24 mouse cellular contexts compared by ENCODE assay signal in genomic region chr14:111239121-111239520, GRCm38 (mm10).
"Had no signal": no experiment of that assay in that cellular context is flagged by ENCODE, and none has a peak within 500 bp of the region (broad histone marks: within the 10 kb centered on the region; RNA-seq: fewer than 3 reads in every experiment).

No protein-coding gene starts in this region.

- DNase-seq: kidney, postnatal 14 days; layer of hippocampus, adult 9-11 months; liver; lung, adult 18-20 months; lung, postnatal 10 days; lung, postnatal 36 days; right cerebral cortex, adult 18-20 months; right cerebral cortex, postnatal 14 days; right cerebral cortex, postnatal 4 days; thymus, adult 2 months; thymus, postnatal 14 days; thymus, postnatal 4 days had no signal

- H3K27ac ChIP-seq: layer of hippocampus, adult 2 months; limb, embryonic 10.5 days; limb, embryonic 13.5 days; liver, embryonic 12.5 days; liver, embryonic 15.5 days; lung, embryonic 15.5 days; midbrain, embryonic 10.5 days; midbrain, embryonic 13.5 days; stomach, postnatal 0 days had no signal

- ATAC-seq: liver, embryonic 12.5 days; midbrain, embryonic 13.5 days; midbrain, embryonic 16.5 days had no signal

- H3K27me3 ChIP-seq: limb, embryonic 13.5 days; liver, embryonic 12.5 days; liver, embryonic 15.5 days; lung, embryonic 15.5 days; megakaryocyte, embryonic 14.5 days; midbrain, embryonic 13.5 days had no signal

- H3K9me3 ChIP-seq: limb, embryonic 10.5 days; liver, embryonic 12.5 days; liver, embryonic 15.5 days; lung, embryonic 15.5 days; megakaryocyte, embryonic 14.5 days; midbrain, embryonic 10.5 days had no signal

- H3K36me3 ChIP-seq: limb, embryonic 10.5 days; limb, embryonic 13.5 days; liver, embryonic 12.5 days; liver, embryonic 15.5 days; lung, embryonic 15.5 days; midbrain, embryonic 10.5 days; midbrain, embryonic 13.5 days had no signal

- H3K4me3 ChIP-seq: layer of hippocampus, adult 2 months; limb, embryonic 10.5 days; limb, embryonic 13.5 days; liver, embryonic 12.5 days; liver, embryonic 15.5 days; lung, embryonic 15.5 days; megakaryocyte, embryonic 14.5 days; midbrain, embryonic 10.5 days; midbrain, embryonic 13.5 days; myocyte had no signal

- H3K9ac ChIP-seq: limb, embryonic 13.5 days; liver, embryonic 12.5 days; liver, embryonic 15.5 days; lung, embryonic 15.5 days; midbrain, embryonic 13.5 days had no signal

- H3K4me2 ChIP-seq: limb, embryonic 13.5 days; liver, embryonic 12.5 days; liver, embryonic 15.5 days; lung, embryonic 15.5 days; midbrain, embryonic 13.5 days had no signal

- H3K4me1 ChIP-seq: limb, embryonic 10.5 days; limb, embryonic 13.5 days; liver, embryonic 12.5 days; liver, embryonic 15.5 days; lung, embryonic 15.5 days; megakaryocyte, embryonic 14.5 days; midbrain, embryonic 10.5 days; midbrain, embryonic 13.5 days had no signal
